22 mouse cellular contexts compared by ENCODE assay signal in the genomic region with DNA sequence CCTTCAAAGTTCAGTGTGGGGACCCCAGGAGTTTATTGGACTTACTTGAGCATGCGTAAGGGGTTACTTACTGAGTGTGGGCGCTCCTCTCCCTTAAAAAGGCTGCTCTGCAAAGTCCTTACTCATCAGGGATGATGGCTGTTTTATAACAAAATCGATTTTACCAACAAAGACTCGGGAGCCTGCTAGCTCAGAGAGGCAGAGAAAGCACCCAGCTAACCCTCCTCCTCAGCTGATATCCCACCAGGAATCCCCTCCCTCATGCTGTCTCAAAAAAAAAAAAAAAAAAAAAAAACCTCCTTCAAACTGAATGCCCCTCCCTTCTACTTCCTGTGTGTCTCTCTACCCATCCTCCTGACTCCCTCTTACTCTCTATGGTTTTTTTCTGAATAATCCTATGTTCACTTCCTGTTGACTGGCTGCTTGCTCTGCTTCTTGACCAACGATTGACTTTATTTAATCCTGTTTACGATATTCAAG. TPM values are rescaled to one million over a fixed set of nuclear protein-coding genes. Genes with fewer than 3 reads are reported as not detected.
A peak's percentile ranks its signal among the peaks of the same experiment; 100 is the strongest.
DNase-seq lines count a peak whose midpoint lies in the region.
"Had no signal": no experiment of that assay in that cellular context is flagged by ENCODE, and none has a peak within 500 bp of the region (broad histone marks: within the 10 kb centered on the region; RNA-seq: fewer than 3 reads in every experiment).

No protein-coding gene starts in this region.

- DNase-seq in thymus, postnatal 0 days (ENCODE audit: low spot score), result peak; percentile 15
- DNase-seq in thymus, postnatal 36 days, result no peak
- DNase-seq in ES-CJ7 (ENCODE audit: low read depth, low spot score), result peak; percentile 52
- peak; percentile 21 for DNase-seq in ZHBTc4 (ENCODE audit: low read depth, low spot score)
- DNase-seq in left cerebral cortex, adult 18-20 months (ENCODE audit: low spot score in 2 of 2), result no peak
- DNase-seq in kidney, postnatal 25 days, result no peak
- DNase-seq in urinary bladder, adult 18-20 months (ENCODE audit: low spot score in 2 of 2), result no peak
- DNase-seq: adrenal gland, postnatal 14 days; cerebellum, adult 8-10 months; gastrocnemius, adult 2 months; kidney, adult 9 months; kidney, postnatal 36 days; right cerebral cortex, adult 18-20 months; right cerebral cortex, postnatal 4 days; thymus, adult 18-20 months had no signal

RNA-seq across cellular contexts. Expression of gene Xpot, which starts 2.5 kb away (rescaled TPM):
- 32.9 and 35.1 TPM in 2 replicates for polyA plus RNA-seq in thymus, postnatal 0 days (2015; fragmentation: Nextera tagmentation; extraction: Ambion mirVana)
- 10 to 100 TPM; 71.8 to 74.6 TPM for total RNA-seq in left cerebral cortex, adult 18-20 months (2021)

RNA-seq across cellular contexts. Expression of gene D930020B18Rik, which starts 12.8 kb away (rescaled TPM):
- polyA plus RNA-seq in thymus, postnatal 0 days (2015; fragmentation: Nextera tagmentation; extraction: Ambion mirVana), result 0.06 and 0.10 TPM in 2 replicates
- total RNA-seq in left cerebral cortex, adult 18-20 months (2021), result under 1 TPM; 0.23 to 0.60 TPM
- total RNA-seq: adrenal gland, postnatal 14 days; gastrocnemius, adult 2 months; gastrocnemius, postnatal 4 days; hematopoietic stem cell, adult 5-6 weeks had no signal
- polyA plus RNA-seq: forebrain, embryonic 13.5 days; heart, postnatal 0 days; liver, embryonic 15.5 days; midbrain, embryonic 10.5 days; myocyte had no signal

RNA-seq across cellular contexts. Expression of gene Tbk1, which starts 42.0 kb away (rescaled TPM):
- polyA plus RNA-seq in thymus, postnatal 0 days (2015; fragmentation: Nextera tagmentation; extraction: Ambion mirVana), result 33.8 and 36.2 TPM in 2 replicates
- total RNA-seq in left cerebral cortex, adult 18-20 months (2021), result 10 to 100 TPM; 49.1 to 50.3 TPM

Comparison
In these comparisons a context has a peak if more than half of its experiments do, and no peak if none do; other contexts are left out.
1. DNase-seq: peak in thymus, postnatal 0 days (single experiment), ES-CJ7 (single experiment) and ZHBTc4 (single experiment); none in thymus, postnatal 36 days (0 of 2), left cerebral cortex, adult 18-20 months (0 of 2), kidney, postnatal 25 days (0 of 2) and urinary bladder, adult 18-20 months (0 of 2).